Mouse (Mus musculus): ENCODE data around the gene Napa. TPM values are rescaled to one million over a fixed set of nuclear protein-coding genes. Genes with fewer than 3 reads are reported as not detected.

Napa gene
- polyA plus RNA-seq, 1 experiment from 2014 or later: 178 TPM

DNA sequence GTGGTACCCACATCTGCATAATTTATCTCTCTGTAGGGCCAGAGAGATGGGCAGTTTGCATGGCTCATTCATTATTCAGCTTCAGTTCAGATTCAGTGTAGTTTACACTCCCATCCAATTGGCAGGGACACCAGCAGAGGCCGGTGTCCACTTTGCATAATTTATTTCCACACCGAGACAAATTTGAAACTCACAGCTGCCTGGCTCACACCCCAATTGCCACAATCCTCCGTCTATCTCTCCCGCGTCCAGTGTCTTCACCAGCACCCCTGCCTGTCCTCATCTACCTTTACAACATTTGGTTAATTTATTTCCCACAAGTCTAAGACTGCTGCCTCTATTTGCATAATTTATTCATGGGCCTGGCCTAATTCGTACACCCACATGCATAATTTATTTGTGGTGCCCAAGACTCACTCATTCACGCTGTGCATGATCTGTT lies 36.7 kb downstream of the Napa start:
- peaks cover 6% of the 10 kb centered on the region; the same call in 1 of the 2 replicates for H3K27me3 ChIP-seq
- no peak overlapping the region for H3K27ac ChIP-seq
- no peaks in the 10 kb centered on the region for H3K36me3 ChIP-seq
- H3K9ac ChIP-seq: no peak overlapping the region
- no peak overlapping the region for H3K4me2 ChIP-seq
- H3K9me3 ChIP-seq: no peaks in the 10 kb centered on the region
- 67% methylated on average over 7 of the region's 7 CpGs for WGBS
- H3K4me3 ChIP-seq: no peak overlapping the region
- ATAC-seq (ENCODE audit: borderline replicate concordance, extremely low read depth, low FRiP score, low TSS enrichment): no peak
- H3K4me1 ChIP-seq: peaks cover 21% of the 10 kb centered on the region

DNA sequence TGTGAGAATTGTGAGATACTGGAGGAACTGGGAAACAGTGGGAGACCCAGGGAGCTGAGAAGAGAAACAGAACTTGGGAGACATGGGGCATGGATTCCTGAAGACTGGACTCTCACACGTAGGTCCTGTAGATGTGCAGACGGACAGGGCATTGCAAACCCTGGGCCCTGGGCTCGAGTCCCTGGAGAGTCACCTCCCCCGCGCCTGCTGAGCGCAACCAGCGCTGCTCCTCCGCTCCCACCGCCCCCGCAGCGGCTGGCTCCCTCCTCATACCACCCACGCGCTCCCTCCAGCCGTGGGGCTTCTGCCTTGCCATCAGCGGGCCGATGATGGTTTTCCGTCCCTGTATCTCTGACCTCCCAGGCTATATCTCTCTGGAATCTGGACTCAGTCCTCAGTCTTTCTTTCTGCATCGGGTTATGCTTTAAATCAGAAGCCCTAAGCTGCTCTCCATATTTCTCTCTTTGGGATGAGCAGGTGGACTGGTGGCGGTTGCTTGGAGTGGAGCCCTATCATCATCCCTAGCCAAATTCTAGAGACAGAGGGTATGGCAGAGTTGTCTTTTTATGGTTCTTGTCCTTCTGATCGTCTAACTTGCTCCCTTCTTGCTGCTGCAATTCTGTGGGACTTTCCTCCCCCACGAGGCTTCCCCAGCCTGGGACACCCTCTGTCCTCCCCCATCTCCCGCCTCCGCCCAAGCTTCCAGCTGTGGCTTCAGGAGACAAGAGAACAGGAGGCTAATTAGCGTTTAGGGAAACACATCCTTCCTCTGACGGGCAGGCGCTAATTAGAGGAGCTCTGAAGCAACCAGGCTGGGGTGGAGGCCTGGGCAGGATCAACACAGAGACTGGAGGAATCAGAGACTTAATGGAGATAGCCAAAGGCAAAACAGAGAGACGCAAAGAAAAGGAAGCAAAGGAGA lies 48.5 kb downstream of the Napa start:
- Histone ChIP-seq H3K36me3 (no peaks in the 10 kb centered on the region), H3K4me3 (no peak overlapping the region)

DNA sequence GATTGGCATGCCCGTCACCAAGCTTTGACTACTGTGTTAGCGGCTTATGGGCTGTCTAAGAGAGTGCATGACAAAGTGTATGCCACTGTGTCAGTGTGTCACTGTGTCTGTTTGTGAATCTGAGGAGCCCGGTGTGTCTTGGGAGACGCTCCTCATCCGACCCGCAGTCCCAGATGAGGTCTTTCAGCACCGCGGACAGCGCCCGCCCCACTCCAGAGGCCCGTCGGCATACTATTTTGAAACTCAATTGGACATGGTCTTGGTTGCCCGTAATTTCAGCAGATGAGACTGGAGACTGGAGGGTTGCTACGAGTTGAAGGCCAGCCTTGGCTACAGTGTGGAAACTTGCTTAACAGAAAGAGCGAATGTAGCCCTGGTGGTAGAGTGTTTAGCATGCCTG lies 49.4 kb downstream of the Napa start:
- Histone ChIP-seq H3K9ac (no peak overlapping the region), H3K4me1 (no peaks in the 10 kb centered on the region), H3K36me3 (no peaks in the 10 kb centered on the region), H3K27ac (no peak overlapping the region), H3K4me2 (no peak overlapping the region), H3K27me3 (no peaks in the 10 kb centered on the region), H3K4me3 (no peak overlapping the region), H3K9me3 (no peaks in the 10 kb centered on the region)
- no peak for ATAC-seq (ENCODE audit: borderline replicate concordance, extremely low read depth, low FRiP score, low TSS enrichment)
- 13% methylated on average over 15 of the region's 15 CpGs for WGBS

More for the DNA sequence above, 48.5 kb downstream of the Napa start:
- no peaks in the 10 kb centered on the region for H3K27me3 ChIP-seq
- WGBS: 35% methylated on average over 27 of the region's 27 CpGs
- no peaks in the 10 kb centered on the region for H3K9me3 ChIP-seq
- H3K27ac ChIP-seq: no peak overlapping the region
- no peak overlapping the region for H3K9ac ChIP-seq
- no peak for ATAC-seq (ENCODE audit: borderline replicate concordance, extremely low read depth, low FRiP score, low TSS enrichment)
- H3K4me2 ChIP-seq: no peak overlapping the region
- no peaks in the 10 kb centered on the region for H3K4me1 ChIP-seq

- Histone ChIP-seq H3K36me3 (no peaks in the 10 kb centered on the region), H3K27me3 (no peaks in the 10 kb centered on the region), H3K27ac (no peak overlapping the region), H3K4me3 (no peak overlapping the region), H3K4me1 (no peaks in the 10 kb centered on the region), H3K9me3 (no peaks in the 10 kb centered on the region), H3K4me2 (no peak overlapping the region), H3K9ac (no peak overlapping the region)
- 46% methylated on average over 5 of the region's 5 CpGs for WGBS
- ATAC-seq (ENCODE audit: borderline replicate concordance, extremely low read depth, low FRiP score, low TSS enrichment): no peak
Measured at GRCm38 (mm10) chr7:16149241-16149640, 51.0 kb downstream of the Napa start.

GRCm38 (mm10) chr7:16150191-16151145 lies 52.2 kb downstream of the Napa start:
- Histone ChIP-seq H3K27me3 (no peaks in the 10 kb centered on the region), H3K9me3 (no peaks in the 10 kb centered on the region), H3K4me3 (no peak overlapping the region), H3K27ac (no peak overlapping the region), H3K36me3 (no peaks in the 10 kb centered on the region), H3K4me1 (no peaks in the 10 kb centered on the region), H3K9ac (no peak overlapping the region), H3K4me2 (no peak overlapping the region)
- 66% methylated on average over 9 of the region's 9 CpGs for WGBS
- ATAC-seq (ENCODE audit: borderline replicate concordance, extremely low read depth, low FRiP score, low TSS enrichment): no peak

DNA sequence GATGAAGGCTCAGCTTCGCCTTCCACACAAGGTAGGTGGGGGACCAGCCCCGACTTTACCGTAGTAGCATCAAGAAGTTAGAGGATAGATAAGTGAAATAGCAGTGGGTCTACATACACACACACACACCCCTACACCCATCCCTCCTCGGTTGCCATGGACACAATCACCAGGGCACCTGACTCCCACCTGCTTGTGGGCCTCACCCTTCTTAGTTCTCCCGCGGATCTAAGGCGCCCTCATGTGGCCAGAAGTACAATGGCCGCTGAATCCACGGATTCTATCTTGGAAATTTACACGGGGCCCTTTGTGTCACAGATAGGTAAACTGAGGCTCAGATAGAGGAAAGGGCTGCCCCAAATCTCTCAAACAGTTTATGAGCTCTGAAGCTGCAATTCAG lies 55.3 kb downstream of the Napa start:
- H3K27ac ChIP-seq: no peak overlapping the region
- H3K4me3 ChIP-seq: no peak overlapping the region
- ATAC-seq (ENCODE audit: borderline replicate concordance, extremely low read depth, low FRiP score, low TSS enrichment): no peak
- H3K9ac ChIP-seq: no peak overlapping the region
- H3K4me1 ChIP-seq: no peaks in the 10 kb centered on the region
- H3K9me3 ChIP-seq: no peaks in the 10 kb centered on the region
- no peaks in the 10 kb centered on the region for H3K36me3 ChIP-seq
- 15% methylated on average over 10 of the region's 10 CpGs for WGBS
- H3K27me3 ChIP-seq: peaks cover 6% of the 10 kb centered on the region
- H3K4me2 ChIP-seq: no peak overlapping the region

GRCm38 (mm10) chr7:16155132-16155872 lies 57.0 kb downstream of the Napa start:
- no peak overlapping the region for H3K4me2 ChIP-seq
- no peaks in the 10 kb centered on the region for H3K9me3 ChIP-seq
- H3K4me1 ChIP-seq: no peaks in the 10 kb centered on the region
- WGBS: 51% methylated on average over 9 of the region's 9 CpGs
- H3K27me3 ChIP-seq: peaks cover 20% of the 10 kb centered on the region
- no peak overlapping the region for H3K4me3 ChIP-seq
- no peak overlapping the region for H3K9ac ChIP-seq
- no peak overlapping the region for H3K27ac ChIP-seq
- ATAC-seq (ENCODE audit: borderline replicate concordance, extremely low read depth, low FRiP score, low TSS enrichment): no peak
- H3K36me3 ChIP-seq: no peaks in the 10 kb centered on the region

DNA sequence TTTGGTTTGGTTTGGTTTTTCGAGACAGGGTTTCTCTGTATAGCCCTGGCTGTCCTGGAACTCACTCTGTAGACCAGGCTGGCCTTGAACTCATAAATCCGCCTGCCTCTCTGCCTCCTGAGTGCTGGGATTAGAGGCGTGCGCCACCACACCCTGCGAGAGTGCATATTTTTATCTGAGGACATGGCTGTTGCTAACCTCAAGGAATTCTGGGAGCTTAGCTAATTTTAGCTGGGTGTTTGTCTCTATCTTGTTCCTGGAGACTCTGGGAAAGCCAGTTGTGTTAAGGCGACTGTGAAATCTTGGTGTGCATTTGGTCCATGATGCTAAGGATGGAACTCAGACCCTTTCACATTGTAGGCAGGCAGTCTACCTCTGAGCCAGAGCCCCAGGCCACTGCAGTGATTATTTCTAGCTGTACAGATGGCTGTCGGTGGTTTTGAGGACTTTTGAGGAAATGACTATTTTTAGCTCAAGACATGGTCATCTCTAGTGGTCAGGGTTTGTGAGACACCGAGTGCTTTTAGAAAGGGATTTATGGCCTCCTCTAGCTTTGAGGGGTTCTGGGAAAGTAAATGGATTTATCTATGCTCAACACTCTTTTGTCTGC lies 58.0 kb downstream of the Napa start:
- Histone ChIP-seq H3K27me3 (peaks cover 20% of the 10 kb centered on the region), H3K27ac (no peak overlapping the region), H3K4me1 (no peaks in the 10 kb centered on the region), H3K36me3 (no peaks in the 10 kb centered on the region), H3K9ac (no peak overlapping the region), H3K4me3 (no peak overlapping the region), H3K9me3 (no peaks in the 10 kb centered on the region), H3K4me2 (no peak overlapping the region)
- ATAC-seq (ENCODE audit: borderline replicate concordance, extremely low read depth, low FRiP score, low TSS enrichment): no peak
- 66% methylated on average over 8 of the region's 8 CpGs for WGBS

DNA sequence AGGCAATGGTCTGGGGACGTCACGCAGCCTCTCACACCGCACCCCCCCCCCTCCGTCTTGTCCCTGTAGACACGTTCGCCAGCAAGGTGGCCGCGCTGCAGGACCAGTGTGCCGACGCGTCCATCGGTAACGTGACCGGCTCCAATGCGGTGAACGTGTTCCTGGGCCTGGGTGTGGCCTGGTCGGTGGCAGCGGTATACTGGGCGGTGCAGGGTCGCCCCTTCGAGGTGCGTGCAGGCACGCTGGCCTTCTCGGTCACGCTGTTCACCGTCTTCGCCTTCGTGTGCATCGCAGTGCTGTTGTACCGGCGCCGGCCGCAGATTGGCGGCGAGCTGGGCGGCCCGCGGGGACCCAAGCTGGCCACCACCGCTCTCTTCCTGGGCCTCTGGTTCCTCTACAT lies 60.5 kb downstream of the Napa start:
- Histone ChIP-seq H3K9ac (no peak overlapping the region), H3K4me3 (no peak overlapping the region), H3K9me3 (no peaks in the 10 kb centered on the region), H3K27ac (no peak overlapping the region), H3K36me3 (no peaks in the 10 kb centered on the region), H3K27me3 (peaks cover 20% of the 10 kb centered on the region), H3K4me2 (0 out of 2 replicates have a peak overlapping the region, but pooled peaks have one; percentile 2), H3K4me1 (no peaks in the 10 kb centered on the region)
- ATAC-seq (ENCODE audit: borderline replicate concordance, extremely low read depth, low FRiP score, low TSS enrichment): no peak
- WGBS: 7% methylated on average over 39 of the region's 39 CpGs

GRCm38 (mm10) chr7:16160702-16161101 lies 62.4 kb downstream of the Napa start:
- Histone ChIP-seq H3K4me1 (no peaks in the 10 kb centered on the region), H3K27ac (no peak overlapping the region), H3K36me3 (no peaks in the 10 kb centered on the region), H3K9ac (no peak overlapping the region), H3K27me3 (peaks cover 20% of the 10 kb centered on the region), H3K4me2 (no peak overlapping the region), H3K4me3 (no peak overlapping the region), H3K9me3 (no peaks in the 10 kb centered on the region)
- no peak for ATAC-seq (ENCODE audit: borderline replicate concordance, extremely low read depth, low FRiP score, low TSS enrichment)
- WGBS: 66% methylated on average over 3 of the region's 3 CpGs

DNA sequence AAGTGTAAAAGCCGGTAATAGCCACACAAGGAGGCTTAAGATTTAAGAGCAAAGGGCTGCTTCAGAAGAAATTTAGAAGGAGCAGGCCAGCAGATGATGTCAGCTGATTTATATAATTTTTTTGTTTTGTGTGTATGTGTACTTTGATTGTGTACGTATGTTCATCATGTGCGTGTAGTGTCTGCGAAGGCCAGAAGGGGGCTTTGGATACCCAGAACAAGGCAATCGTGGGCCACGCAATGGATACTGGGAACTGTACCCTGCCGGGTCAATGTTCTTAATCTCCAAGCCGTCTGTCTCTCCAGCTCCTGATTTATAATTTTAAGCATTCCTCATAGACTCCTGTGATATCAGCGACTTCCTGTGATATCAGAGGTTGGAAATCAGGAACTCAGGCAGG lies 63.0 kb downstream of the Napa start:
- Histone ChIP-seq H3K4me2 (no peak overlapping the region), H3K9me3 (no peaks in the 10 kb centered on the region), H3K27me3 (peaks cover 20% of the 10 kb centered on the region), H3K4me1 (no peaks in the 10 kb centered on the region), H3K27ac (no peak overlapping the region), H3K36me3 (no peaks in the 10 kb centered on the region), H3K4me3 (no peak overlapping the region), H3K9ac (no peak overlapping the region)
- 84% methylated on average over 9 of the region's 9 CpGs for WGBS
- ATAC-seq (ENCODE audit: borderline replicate concordance, extremely low read depth, low FRiP score, low TSS enrichment): no peak
